Mouse (Mus musculus) ES-Bruce4 (cell line): Measurements from ENCODE around the gene Cabp4.

Source experiments
- CTCF ChIP-seq: IDR thresholded peaks from one replicate; pipeline ENCODE4 v1.8.1; 2011; ENCODE audit warnings: low read depth, low read length
- POLR2A ChIP-seq: IDR thresholded peaks from one replicate; pipeline ENCODE4 v1.8.1; 2011; ENCODE audit warnings: low read length; ENCODE audit not compliant: insufficient read depth

- no peak for TF ChIP-seq CTCF
- TF ChIP-seq POLR2A, result no peak
These were observed 40.0 kb downstream of the Cabp4 start for GRCm38 (mm10) chr19:4103792-4104191.
